ENCODE assay signal across 24 mouse cellular contexts in genomic region chr2:112254675-112255515, GRCm38 (mm10). TPM values are rescaled to one million over a fixed set of nuclear protein-coding genes. Genes with fewer than 3 reads are reported as not detected.
DNase-seq lines count a peak whose midpoint lies in the region; ATAC-seq and TF ChIP-seq lines count a peak whose summit lies in the region.
"Had no signal": no experiment of that assay in that cellular context is flagged by ENCODE, and none has a peak within 500 bp of the region (broad histone marks: within the 10 kb centered on the region; RNA-seq: fewer than 3 reads in every experiment).

No protein-coding gene starts in this region.

- 0 out of 4 replicates have a peak, but pooled peaks cover 0 to 2% of the 10 kb centered on the region in 2 experiments for H3K4me1 ChIP-seq in MEL (ENCODE audit: control insufficient read depth in 1 of 2, insufficient read depth in 2 of 2, low read length in 2 of 2)
- H3K4me1 ChIP-seq in intestine, embryonic 14.5 days (replicated peaks; ENCODE audit: control insufficient read depth, insufficient read depth, low read length) = no peaks in the 10 kb centered on the region
- H3K4me1 ChIP-seq in midbrain, postnatal 0 days (ENCODE audit: insufficient read depth, low read length) = no peaks in the 10 kb centered on the region
- H3K4me1 ChIP-seq: embryonic facial prominence, embryonic 13.5 days; hindbrain, embryonic 13.5 days; liver, embryonic 15.5 days had no signal

- TF ChIP-seq POLR2A in MEL (IDR thresholded peaks at IDR 0.05; ENCODE audit: control insufficient read depth in 1 of 2, insufficient read depth in 1 of 2, low read depth in 1 of 2, low read length in 2 of 2, poor library complexity in 1 of 2) = no peak

- H3K27me3 ChIP-seq in MEL (ENCODE audit: control insufficient read depth in 1 of 2, insufficient read depth in 2 of 2, low read length in 2 of 2) = 0 out of 4 replicates have a peak, but pooled peaks cover 0 to 1% of the 10 kb centered on the region in 2 experiments
- H3K27me3 ChIP-seq in intestine, embryonic 14.5 days (replicated peaks; ENCODE audit: control insufficient read depth, insufficient read depth, low read length) = no peaks in the 10 kb centered on the region
- H3K27me3 ChIP-seq in midbrain, postnatal 0 days (ENCODE audit: insufficient read depth, low read length) = no peaks in the 10 kb centered on the region
- H3K27me3 ChIP-seq: embryonic facial prominence, embryonic 13.5 days; hindbrain, embryonic 13.5 days had no signal

- no peak overlapping the region for H3K27ac ChIP-seq in MEL (ENCODE audit: control insufficient read depth, low read depth, low read length)
- H3K27ac ChIP-seq in intestine, embryonic 14.5 days (ENCODE audit: low read depth) = no peak overlapping the region
- H3K27ac ChIP-seq in midbrain, postnatal 0 days (ENCODE audit: low read depth, low read length) = no peak overlapping the region
- H3K27ac ChIP-seq: embryonic facial prominence, embryonic 13.5 days; hindbrain, embryonic 13.5 days; liver, embryonic 15.5 days had no signal

- no peaks in the 10 kb centered on the region; a peak in 1 of 4 replicates for H3K36me3 ChIP-seq in MEL (ENCODE audit: control insufficient read depth in 1 of 2, insufficient read depth in 2 of 2, low read length in 2 of 2)
- H3K36me3 ChIP-seq in intestine, embryonic 14.5 days (ENCODE audit: control insufficient read depth, insufficient read depth, low read length) = no peaks in the 10 kb centered on the region
- H3K36me3 ChIP-seq in midbrain, postnatal 0 days (ENCODE audit: insufficient read depth, low read length) = peaks cover 4% of the 10 kb centered on the region; the same call in 1 of the 2 replicates
- H3K36me3 ChIP-seq: embryonic facial prominence, embryonic 13.5 days; heart, embryonic 10.5 days; liver, embryonic 15.5 days had no signal

- no peaks in the 10 kb centered on the region for H3K9me3 ChIP-seq in MEL (replicated peaks; ENCODE audit: insufficient read depth, low read length)
- H3K9me3 ChIP-seq in intestine, embryonic 14.5 days (ENCODE audit: control insufficient read depth, low read length) = no peaks in the 10 kb centered on the region
- H3K9me3 ChIP-seq in midbrain, postnatal 0 days (ENCODE audit: low read length) = no peaks in the 10 kb centered on the region
- H3K9me3 ChIP-seq: embryonic facial prominence, embryonic 13.5 days; heart, embryonic 10.5 days; hindbrain, embryonic 13.5 days; liver, embryonic 15.5 days had no signal

- no peak overlapping the region for H3K4me2 ChIP-seq in intestine, embryonic 14.5 days (ENCODE audit: low read length)
- no peak overlapping the region for H3K4me2 ChIP-seq in midbrain, postnatal 0 days (ENCODE audit: low read depth, low read length, poor library complexity, severe bottlenecking)
- H3K4me2 ChIP-seq: embryonic facial prominence, embryonic 13.5 days; hindbrain, embryonic 13.5 days; liver, embryonic 15.5 days had no signal

- no peak for TF ChIP-seq EP300 in MEL (IDR thresholded peaks at IDR 0.05; ENCODE audit: low read depth in 1 of 2, low read length in 2 of 2)

- peak; percentile 54 for DNase-seq in 3T3-L1 (ENCODE audit: low read depth, low spot score)
- peak; percentile 35 for DNase-seq in MEL (ENCODE audit: low read depth, low spot score)
- DNase-seq in intestine, embryonic 14.5 days (ENCODE audit: low spot score) = no peak
- DNase-seq in naive thymus-derived CD4-positive, alpha-beta T cell, adult 2 months (ENCODE audit: low read depth) = peak; percentile 36
- DNase-seq in gastrocnemius, postnatal 25 days = no peak
- DNase-seq in kidney, adult 11 months = no peak
- DNase-seq in midbrain, postnatal 0 days (ENCODE audit: low spot score) = no peak
- no peak for DNase-seq in thymus, postnatal 25 days
- DNase-seq: cerebellum, adult 2 months; gastrocnemius, postnatal 10 days; heart, postnatal 10 days; kidney, adult 8-10 months; kidney, postnatal 36 days; retina, postnatal 1 day; thymus, postnatal 4 days had no signal

- H3K4me3 ChIP-seq in MEL (ENCODE audit: control insufficient read depth in 1 of 2, insufficient read depth in 1 of 2, low read depth in 2 of 2, low read length in 2 of 2) = no peak overlapping the region
- no peak overlapping the region for H3K4me3 ChIP-seq in intestine, embryonic 14.5 days (ENCODE audit: low read depth, low read length)
- no peak overlapping the region for H3K4me3 ChIP-seq in midbrain, postnatal 0 days (ENCODE audit: low read depth, low read length)
- H3K4me3 ChIP-seq: embryonic facial prominence, embryonic 13.5 days; heart, embryonic 10.5 days; hindbrain, embryonic 13.5 days; liver, embryonic 15.5 days had no signal

- ATAC-seq in intestine, embryonic 14.5 days (replicated peaks; ENCODE audit: low FRiP score, low TSS enrichment, low read depth) = peak; percentile 68
- ATAC-seq in midbrain, postnatal 0 days (ENCODE audit: low FRiP score) = no peak
- ATAC-seq: lung, postnatal 0 days had no signal

- H3K79me2 ChIP-seq in MEL (ENCODE audit: control insufficient read depth, insufficient read depth, low read length, poor library complexity) = no peaks in the 10 kb centered on the region

- no peak for TF ChIP-seq RAD21 in MEL (IDR thresholded peaks at IDR 0.05; ENCODE audit: low read depth, low read length)

- 58% methylated on average over 7 of the region's 7 CpGs for WGBS in intestine, embryonic 14.5 days
- WGBS in midbrain, postnatal 0 days = 70% methylated on average over 7 of the region's 7 CpGs

- no peak overlapping the region for H3K9ac ChIP-seq in MEL (ENCODE audit: control insufficient read depth, low read depth, low read length, poor library complexity, severe bottlenecking)
- no peak overlapping the region for H3K9ac ChIP-seq in intestine, embryonic 14.5 days (ENCODE audit: low read length)
- H3K9ac ChIP-seq in midbrain, postnatal 0 days (replicated peaks; ENCODE audit: low read length, poor library complexity, severe bottlenecking) = no peak overlapping the region
- H3K9ac ChIP-seq: embryonic facial prominence, embryonic 13.5 days; hindbrain, embryonic 13.5 days; liver, embryonic 15.5 days had no signal

- TF ChIP-seq CTCF in MEL (IDR thresholded peaks at IDR 0.05 in 2 of 3, conservative IDR thresholded peaks at IDR 0.05 in 1 of 3; ENCODE audit: control insufficient read depth in 1 of 3, insufficient read depth in 1 of 3, low read depth in 2 of 3, low read length in 3 of 3, poor library complexity in 1 of 3, severe bottlenecking in 1 of 3) = no peak
- TF ChIP-seq CTCF in midbrain, postnatal 0 days (IDR thresholded peaks at IDR 0.05) = no peak

TF ChIP-seq in MEL, 35 proteins besides CTCF, POLR2A, EP300 and RAD21:
- no peak for TF ChIP-seq TAL1 (IDR thresholded peaks at IDR 0.05; ENCODE audit: low read length)
- no peak for TF ChIP-seq E2F4 (IDR thresholded peaks at IDR 0.05; ENCODE audit: borderline replicate concordance, low read depth, low read length)

RNA-seq across cellular contexts. Expression of gene Nutm1, which starts 4.2 kb away (rescaled TPM):
- 0.04 TPM in 1 of 2 replicates, not detected in the other for total RNA-seq in MEL (2012; rRNA removed)
- under 1 TPM in 1 of 2 experiments, not detected in 1; 0.13 TPM for polyA plus RNA-seq in MEL (2012; ENCODE audit: insufficient read depth in 1 of 2, insufficient read length in 2 of 2, low read depth in 1 of 2, low replicate concordance in 2 of 2, missing spikeins in 1 of 2)
- polyA plus RNA-seq in intestine, embryonic 14.5 days (2014; fragmentation: Nextera tagmentation; extraction: Ambion mirVana) = 0.08 TPM in 1 of 2 replicates, not detected in the other
- not detected for total RNA-seq in gastrocnemius, postnatal 25 days (2021)
- total RNA-seq in midbrain, postnatal 0 days (2014; rRNA removed) = not detected in 2 replicates
- 0.06 and 0.09 TPM in 2 replicates for polyA plus RNA-seq in midbrain, postnatal 0 days (2015; fragmentation: Nextera tagmentation; extraction: Ambion mirVana)
- total RNA-seq: gastrocnemius, postnatal 10 days; heart, postnatal 10 days; layer of hippocampus, postnatal 14 days; left cerebral cortex, postnatal 10 days had no signal
- polyA plus RNA-seq: brain, embryonic 14.5 days; cerebellum, adult 2 months; embryonic facial prominence, embryonic 13.5 days; limb, embryonic 14.5 days had no signal

RNA-seq across cellular contexts. Expression of gene Nop10, which starts 6.8 kb away (rescaled TPM):
- total RNA-seq in MEL (2012; rRNA removed) = 275 and 283 TPM in 2 replicates
- polyA plus RNA-seq in MEL (2012; ENCODE audit: insufficient read depth in 1 of 2, insufficient read length in 2 of 2, low read depth in 1 of 2, low replicate concordance in 2 of 2, missing spikeins in 1 of 2) = 100 to 1,000 TPM in 1 of 2 experiments, not detected in 1; 253 TPM
- polyA plus RNA-seq in intestine, embryonic 14.5 days (2014; fragmentation: Nextera tagmentation; extraction: Ambion mirVana) = 255 and 275 TPM in 2 replicates
- total RNA-seq in gastrocnemius, postnatal 25 days (2021) = 10 to 100 TPM; 49.2 to 55.4 TPM
- total RNA-seq in midbrain, postnatal 0 days (2014; rRNA removed) = 75.7 and 111 TPM in 2 replicates
- polyA plus RNA-seq in midbrain, postnatal 0 days (2015; fragmentation: Nextera tagmentation; extraction: Ambion mirVana) = 151 and 158 TPM in 2 replicates

RNA-seq across cellular contexts. Expression of gene Slc12a6, which starts 10.7 kb away (rescaled TPM):
- 20.4 and 21.7 TPM in 2 replicates for total RNA-seq in MEL (2012; rRNA removed)
- 10 to 100 TPM in 1 of 2 experiments, not detected in 1; 21.2 TPM for polyA plus RNA-seq in MEL (2012; ENCODE audit: insufficient read depth in 1 of 2, insufficient read length in 2 of 2, low read depth in 1 of 2, low replicate concordance in 2 of 2, missing spikeins in 1 of 2)
- polyA plus RNA-seq in intestine, embryonic 14.5 days (2014; fragmentation: Nextera tagmentation; extraction: Ambion mirVana) = 17.7 and 18.1 TPM in 2 replicates
- total RNA-seq in gastrocnemius, postnatal 25 days (2021) = 10 to 100 TPM; 22.7 to 23.0 TPM
- total RNA-seq in midbrain, postnatal 0 days (2014; rRNA removed) = 69.7 and 81.6 TPM in 2 replicates
- 13.3 and 14.1 TPM in 2 replicates for polyA plus RNA-seq in midbrain, postnatal 0 days (2015; fragmentation: Nextera tagmentation; extraction: Ambion mirVana)

RNA-seq across cellular contexts. Expression of gene Gm21985, which starts 11.2 kb away (rescaled TPM):
- total RNA-seq in MEL (2012; rRNA removed) = 0.04 TPM in 1 of 2 replicates, not detected in the other
- not detected for polyA plus RNA-seq in MEL (2012; ENCODE audit: insufficient read depth in 1 of 2, insufficient read length in 2 of 2, low read depth in 1 of 2, low replicate concordance in 2 of 2, missing spikeins in 1 of 2)
- not detected in 2 replicates for polyA plus RNA-seq in intestine, embryonic 14.5 days (2014; fragmentation: Nextera tagmentation; extraction: Ambion mirVana)
- total RNA-seq in gastrocnemius, postnatal 25 days (2021) = 1 to 10 TPM in 1 of 2 experiments, under 1 TPM in 1; 0.56 to 1.2 TPM
- 2.3 and 2.5 TPM in 2 replicates for total RNA-seq in midbrain, postnatal 0 days (2014; rRNA removed)
- polyA plus RNA-seq in midbrain, postnatal 0 days (2015; fragmentation: Nextera tagmentation; extraction: Ambion mirVana) = not detected in 2 replicates
- polyA plus RNA-seq: brain, embryonic 14.5 days; cerebellum, adult 2 months; embryonic facial prominence, embryonic 13.5 days; heart, embryonic 10.5 days; hindbrain, embryonic 13.5 days; liver, embryonic 15.5 days; lung, postnatal 0 days had no signal

RNA-seq across cellular contexts. Expression of gene Lpcat4, which starts 15.6 kb away (rescaled TPM):
- total RNA-seq in MEL (2012; rRNA removed) = 11.7 and 13.9 TPM in 2 replicates
- 10 to 100 TPM in 1 of 2 experiments, not detected in 1; 69.9 TPM for polyA plus RNA-seq in MEL (2012; ENCODE audit: insufficient read depth in 1 of 2, insufficient read length in 2 of 2, low read depth in 1 of 2, low replicate concordance in 2 of 2, missing spikeins in 1 of 2)
- 23.8 and 28.1 TPM in 2 replicates for polyA plus RNA-seq in intestine, embryonic 14.5 days (2014; fragmentation: Nextera tagmentation; extraction: Ambion mirVana)
- 1 to 10 TPM; 2.1 to 2.3 TPM for total RNA-seq in gastrocnemius, postnatal 25 days (2021)
- total RNA-seq in midbrain, postnatal 0 days (2014; rRNA removed) = 23.3 and 37.2 TPM in 2 replicates
- polyA plus RNA-seq in midbrain, postnatal 0 days (2015; fragmentation: Nextera tagmentation; extraction: Ambion mirVana) = 20.2 and 21.6 TPM in 2 replicates

Comparison
In these comparisons a context has a peak if more than half of its experiments do, and no peak if none do; other contexts are left out.
1. DNase-seq: peak in 3T3-L1 (single experiment), MEL (single experiment) and naive thymus-derived CD4-positive, alpha-beta T cell, adult 2 months (single experiment); none in intestine, embryonic 14.5 days (single experiment), gastrocnemius, postnatal 25 days (single experiment), kidney, adult 11 months (single experiment), midbrain, postnatal 0 days (single experiment) and thymus, postnatal 25 days (single experiment).